Mouse (Mus musculus) liver, adult 2 months (tissue): ENCODE results near the gene Gpr150. TPM values are rescaled to one million over a fixed set of nuclear protein-coding genes. Genes with fewer than 3 reads are reported as not detected.
A peak's percentile ranks its signal among the peaks of the same experiment; 100 is the strongest.

Experiments used
- DNase-seq: peaks from one replicate; pipeline ENCODE4 v3.0.0-alpha.2; 2011; ENCODE audit warnings: low read depth, low spot score; ENCODE audit errors: extremely low read depth
- H3K27ac ChIP-seq: fragments of 200-500 bp; replicated peaks from 2 replicates; pipeline ENCODE4 v1.5.1; 2012; ENCODE audit warnings: low read depth, mild to moderate bottlenecking, control low read depth, inconsistent platforms, low read length; ENCODE audit not compliant: insufficient read depth
- H3K27me3 ChIP-seq: fragments of 200-500 bp; 2 replicates; pipeline ENCODE4 v1.6.1; 2012; ENCODE audit warnings: mild to moderate bottlenecking, moderate library complexity, low read length, inconsistent platforms; ENCODE audit not compliant: control insufficient read depth, insufficient read depth
- H3K36me3 ChIP-seq: fragments of 200-500 bp; 2 replicates; pipeline ENCODE4 v1.6.1; 2012; ENCODE audit warnings: low read length, inconsistent platforms; ENCODE audit not compliant: control insufficient read depth, insufficient read depth
- H3K4me1 ChIP-seq: fragments of 200-500 bp; 2 replicates; pipeline ENCODE4 v1.6.1; 2011; ENCODE audit warnings: low read length; ENCODE audit not compliant: control insufficient read depth, insufficient read depth
- H3K4me3 ChIP-seq: fragments of 200-500 bp; 2 replicates; pipeline ENCODE4 v1.5.1; 2011; ENCODE audit warnings: low read depth, mild to moderate bottlenecking, control low read depth, low read length, moderate library complexity; ENCODE audit not compliant: insufficient read depth
- H3K79me2 ChIP-seq: fragments of 200-500 bp; 2 replicates; pipeline ENCODE4 v1.6.1; 2012; ENCODE audit warnings: inconsistent platforms, mild to moderate bottlenecking, low read length, moderate library complexity; ENCODE audit not compliant: control insufficient read depth, insufficient read depth
- H3K9ac ChIP-seq: fragments of 200-500 bp; 2 replicates; pipeline ENCODE4 v1.6.1; 2012; ENCODE audit warnings: low read depth, mild to moderate bottlenecking, control low read depth, inconsistent platforms, low read length
- CTCF ChIP-seq: fragments of 200-500 bp; IDR thresholded peaks from 2 replicates; pipeline ENCODE4 v1.5.1; 2011; ENCODE audit warnings: low read depth, low read length, control low read depth
- POLR2A ChIP-seq: fragments of 200-500 bp; IDR thresholded peaks from 2 replicates; pipeline ENCODE4 v1.6.1; 2011; ENCODE audit warnings: low read length, control low read depth; ENCODE audit not compliant: insufficient read depth; ENCODE audit errors: extremely low read depth
- WGBS: fragments of 180-500 bp; shearing (Covaris S2); methylation state at CpG from one replicate; pipeline ENCODE4 v1.1.7; 2018; 5-methylcytosine and 5-hydroxymethylcytosine counted together
- polyA plus RNA-seq: library from polyadenylated mRNA; depleted of rRNA; stranded (reverse); fragments of >200 nt; gene quantifications from 2 replicates; pipeline ENCODE4 v1.2.3, GENCODE M21; 2012; rRNA removed
- total RNA-seq: library from RNA; depleted of rRNA; stranded (reverse); fragments of >200 nt; gene quantifications from 2 replicates; pipeline ENCODE4 v1.2.3, GENCODE M21; 2014; rRNA removed

Gpr150 gene
- total and polyA plus RNA-seq, 2 experiments: not detected

DNA sequence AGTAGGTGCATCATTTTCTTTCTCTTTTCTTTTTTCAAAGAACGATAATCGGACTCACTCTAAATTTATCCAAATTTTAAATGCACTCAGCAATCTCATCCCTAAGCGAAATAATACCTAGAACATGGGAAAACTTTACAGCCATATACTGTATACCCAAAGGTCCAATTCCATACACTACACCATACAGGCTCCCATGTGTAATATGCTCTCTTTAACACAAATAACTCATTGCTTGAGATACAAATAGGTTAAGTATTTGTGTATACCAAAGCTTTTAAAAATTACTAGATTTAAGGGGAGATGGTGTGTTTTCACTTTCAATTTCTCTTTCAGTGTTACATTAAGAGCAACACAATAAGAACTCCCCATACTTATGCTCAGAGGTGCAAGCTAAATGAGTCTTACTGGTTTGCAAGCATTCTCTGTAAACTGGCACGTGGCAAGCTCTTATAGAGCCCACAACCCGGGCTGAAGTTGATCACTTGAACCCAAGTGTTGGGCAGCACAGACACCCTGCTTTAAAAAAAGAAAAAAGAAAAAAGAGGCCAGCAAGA lies 37.9 kb downstream of the Gpr150 start:
- peaks cover 3% of the 10 kb centered on the region; the same call in 1 of the 2 replicates for H3K79me2 ChIP-seq
- no peaks in the 10 kb centered on the region for H3K36me3 ChIP-seq
- H3K27me3 ChIP-seq: no peaks in the 10 kb centered on the region
- H3K4me1 ChIP-seq: no peaks in the 10 kb centered on the region; the same call in 1 of the 2 replicates
- DNase-seq: no peak
- TF ChIP-seq POLR2A: no peak
- TF ChIP-seq CTCF: no peak
- peak overlapping the region; percentile 60 for H3K4me3 ChIP-seq
- peak overlapping the region; percentile 39; the same call in 1 of the 2 replicates for H3K27ac ChIP-seq
- WGBS: 37% methylated on average over 5 of the region's 5 CpGs
- no peak overlapping the region for H3K9ac ChIP-seq

- TF ChIP-seq POLR2A: peak; percentile 84
- no peak for TF ChIP-seq CTCF
- Histone ChIP-seq H3K4me3 (peak within 1 kb of the TSS; percentile 60), H3K4me1 (no peaks in the 10 kb centered on the region; the same call in 1 of the 2 replicates), H3K27me3 (no peaks in the 10 kb centered on the region), H3K27ac (peak within 1 kb of the TSS; percentile 88), H3K79me2 (peaks cover 3% of the 10 kb centered on the region; the same call in 1 of the 2 replicates), H3K36me3 (no peaks in the 10 kb centered on the region), H3K9ac (peak within 1 kb of the TSS; percentile 75)
- peak; percentile 88 for DNase-seq
- under 1% methylated on average over 50 of the region's 50 CpGs for WGBS
Observed at GRCm38 (mm10) chr13:76017974-76018843, 38.6 kb downstream of the Gpr150 start, which contains the start of gene Rfesd. Rfesd (minus strand) TSS chr13:76018719.

DNA sequence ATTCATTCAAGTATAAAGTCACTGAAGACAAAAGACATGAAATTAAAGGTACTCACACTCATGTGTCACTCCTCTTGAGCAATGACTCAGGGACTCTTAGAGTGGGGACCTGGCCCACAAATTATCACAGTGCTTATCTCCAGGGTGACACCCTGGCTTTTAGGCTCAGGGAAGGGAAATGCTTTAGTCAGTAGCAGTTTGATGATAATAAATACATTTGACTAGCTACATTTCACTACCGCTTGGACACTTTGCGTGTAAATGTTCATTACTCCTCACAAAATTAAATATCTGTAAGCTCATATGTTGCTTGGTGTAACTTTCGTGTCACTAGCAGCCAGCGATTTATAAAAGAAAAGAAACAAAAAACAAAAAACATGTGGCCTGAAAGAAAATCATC lies 39.3 kb downstream of the Gpr150 start:
- Histone ChIP-seq H3K27me3 (no peaks in the 10 kb centered on the region), H3K36me3 (no peaks in the 10 kb centered on the region), H3K79me2 (peaks cover 3% of the 10 kb centered on the region; the same call in 1 of the 2 replicates), H3K27ac (no peak overlapping the region), H3K4me1 (no peaks in the 10 kb centered on the region; the same call in 1 of the 2 replicates), H3K9ac (no peak overlapping the region), H3K4me3 (peak overlapping the region; percentile 60; the same call in 1 of the 2 replicates)
- WGBS: 48% methylated on average over 4 of the region's 4 CpGs
- peak; percentile 37 for DNase-seq
- TF ChIP-seq POLR2A (no peak), CTCF (no peak)

- DNase-seq: no peak
- TF ChIP-seq CTCF (no peak), POLR2A (no peak)
- Histone ChIP-seq H3K79me2 (peaks cover 3% of the 10 kb centered on the region; the same call in 1 of the 2 replicates), H3K4me3 (no peak overlapping the region), H3K9ac (no peak overlapping the region), H3K27me3 (no peaks in the 10 kb centered on the region), H3K4me1 (no peaks in the 10 kb centered on the region; the same call in 1 of the 2 replicates), H3K27ac (no peak overlapping the region), H3K36me3 (no peaks in the 10 kb centered on the region)
- WGBS: 47% methylated on average over 2 of the region's 2 CpGs
Observed at GRCm38 (mm10) chr13:76014511-76014910, 42.3 kb downstream of the Gpr150 start.

Other genes with a start within 250 kb of the Gpr150 start
- gene Glrx, start 217.1 kb downstream of the Gpr150 start, total RNA-seq: 63.6 and 86.8 TPM in 2 replicates
- 41.4 and 59.6 TPM in 2 replicates for gene Glrx, start 217.1 kb downstream of the Gpr150 start, polyA plus RNA-seq
- 4.3 and 8.5 TPM in 2 replicates for gene Rhobtb3, start 113.1 kb downstream of the Gpr150 start, total RNA-seq
- gene Rhobtb3, start 113.1 kb downstream of the Gpr150 start, polyA plus RNA-seq: 1.6 and 1.7 TPM in 2 replicates
- gene Spata9, start 89.8 kb downstream of the Gpr150 start, total RNA-seq: not detected in 2 replicates
- not detected in 2 replicates for gene Spata9, start 89.8 kb downstream of the Gpr150 start, polyA plus RNA-seq
- 10.7 and 15.1 TPM in 2 replicates for gene Rfesd, start 38.3 kb downstream of the Gpr150 start, total RNA-seq
- 4.1 and 6.2 TPM in 2 replicates for gene Rfesd, start 38.3 kb downstream of the Gpr150 start, polyA plus RNA-seq
- gene Arsk, start 41.7 kb upstream of the Gpr150 start, total RNA-seq: 6.4 and 7.7 TPM in 2 replicates
- 2.7 TPM in 2 replicates for gene Arsk, start 41.7 kb upstream of the Gpr150 start, polyA plus RNA-seq
- 13.3 and 14.5 TPM in 2 replicates for gene Ttc37, start 41.7 kb upstream of the Gpr150 start, total RNA-seq
- 4.0 and 4.8 TPM in 2 replicates for gene Ttc37, start 41.7 kb upstream of the Gpr150 start, polyA plus RNA-seq
- not detected in 2 replicates for gene Fam81b, start 248.1 kb upstream of the Gpr150 start, total RNA-seq
- gene Fam81b, start 248.1 kb upstream of the Gpr150 start, polyA plus RNA-seq: not detected in 2 replicates